Mouse (Mus musculus) CH12.LX (cell line): ENCODE measurements at regions not wholly inside any gene's neighbourhood (a gene's known extent, or its start where the extent isn't known, plus 50 kb on each side); places are given as distances from the start of the nearest gene placed in this dataset.

Experiments used
- DNase-seq: peaks from one replicate; pipeline ENCODE4 v3.0.0-alpha.2; 2013; ENCODE audit errors: extremely low read depth
- H3K27ac ChIP-seq: 2 replicates; pipeline ENCODE4 v1.5.1; 2012; ENCODE audit warnings: low read depth, mild to moderate bottlenecking, control low read depth, moderate library complexity; ENCODE audit not compliant: insufficient read depth
- H3K27me3 ChIP-seq: replicated peaks from 2 replicates; pipeline ENCODE3; 2012; ENCODE audit warnings: inconsistent platforms
- H3K36me3 ChIP-seq, 2 experiments: replicated peaks in 1 of 2; 2 replicates each; pipeline versions ENCODE3 to v1.6.1; 2012; ENCODE audit warnings: inconsistent platforms in 1 of 2, low read length in 1 of 2, mild to moderate bottlenecking in 1 of 2, mixed read lengths in 1 of 2, moderate library complexity in 1 of 2; ENCODE audit not compliant: control insufficient read depth in 1 of 2, insufficient read depth in 1 of 2
- H3K4me1 ChIP-seq, 2 experiments: 2 replicates each; pipeline ENCODE4 v1.6.1; 2012; ENCODE audit warnings: inconsistent platforms in 1 of 2, moderate library complexity in 1 of 2; ENCODE audit not compliant: insufficient read depth in 2 of 2, control insufficient read depth in 1 of 2
- H3K4me2 ChIP-seq: 2 replicates; pipeline ENCODE4 v1.6.1; 2012; ENCODE audit warnings: low read depth, mild to moderate bottlenecking, control low read depth; ENCODE audit not compliant: poor library complexity, insufficient read depth, severe bottlenecking
- H3K4me3 ChIP-seq, 3 experiments: fragments of 150-350 bp in 1 of 3; sonication (generic) in 1 of 3; replicated peaks in 1 of 3; 2 replicates each; pipeline versions ENCODE3 to v1.5.1; 2011 to 2012; ENCODE audit warnings: low read depth in 2 of 3, low read length in 2 of 3, mild to moderate bottlenecking in 2 of 3, moderate library complexity in 2 of 3, control low read depth in 1 of 3, improper control_type of control experiment in 1 of 3, inconsistent platforms in 1 of 3, mixed read lengths in 1 of 3; ENCODE audit not compliant: poor library complexity in 1 of 3
- H3K79me2 ChIP-seq: replicated peaks from 2 replicates; pipeline ENCODE4 v1.6.1; 2012; ENCODE audit warnings: mild to moderate bottlenecking, moderate library complexity; ENCODE audit not compliant: control insufficient read depth, poor library complexity, insufficient read depth, severe bottlenecking; ENCODE audit errors: extremely low read depth
- H3K9ac ChIP-seq: 2 replicates; pipeline ENCODE4 v1.6.1; 2012; ENCODE audit warnings: low read depth, mild to moderate bottlenecking, control low read depth, moderate library complexity; ENCODE audit not compliant: insufficient read depth
- H3K9me3 ChIP-seq: replicated peaks from 2 replicates; pipeline ENCODE3; 2012; ENCODE audit warnings: low read length, inconsistent platforms, mixed read lengths
- BHLHE40 ChIP-seq: IDR thresholded peaks from 2 replicates; pipeline ENCODE4 v1.6.1; 2011; ENCODE audit warnings: mild to moderate bottlenecking, low read depth, low read length, improper control_type of control experiment
- CHD1 ChIP-seq: IDR thresholded peaks from 2 replicates; pipeline ENCODE4 v1.6.1; 2012; ENCODE audit warnings: low read depth, low read length, improper control_type of control experiment, inconsistent platforms
- CHD2 ChIP-seq: IDR thresholded peaks from 2 replicates; pipeline ENCODE4 v1.6.1; 2011; ENCODE audit warnings: low read length, improper control_type of control experiment
- CTCF ChIP-seq, 2 experiments: IDR thresholded peaks in 1 of 2; conservative IDR thresholded peaks in 1 of 2; 2 replicates each; pipeline ENCODE4 v1.5.1; 2011 to 2012; ENCODE audit warnings: low read depth in 2 of 2, low read length in 2 of 2, improper control_type of control experiment in 1 of 2, inconsistent platforms in 1 of 2, mild to moderate bottlenecking in 1 of 2, moderate library complexity in 1 of 2
- E2F4 ChIP-seq: IDR thresholded peaks from 2 replicates; pipeline ENCODE4 v1.6.1; 2011; ENCODE audit warnings: low read depth, low read length, improper control_type of control experiment; ENCODE audit not compliant: insufficient replicate concordance
- ELF1 ChIP-seq: IDR thresholded peaks from 2 replicates; pipeline ENCODE4 v1.6.1; 2014; ENCODE audit warnings: low read depth, mild to moderate bottlenecking, inconsistent platforms, low read length, improper control_type of control experiment
- EP300 ChIP-seq: IDR thresholded peaks from 2 replicates; pipeline ENCODE4 v1.6.1; 2011; ENCODE audit warnings: low read length, improper control_type of control experiment
- HCFC1 ChIP-seq: IDR thresholded peaks from 2 replicates; pipeline ENCODE4 v1.6.1; 2012; ENCODE audit warnings: low read depth, mild to moderate bottlenecking, inconsistent platforms, low read length, improper control_type of control experiment
- IRF4 ChIP-seq: IDR thresholded peaks from 2 replicates; pipeline ENCODE4 v1.6.1; 2014; ENCODE audit warnings: low read depth, mild to moderate bottlenecking, inconsistent platforms, low read length, improper control_type of control experiment
- JUN ChIP-seq: IDR thresholded peaks from 2 replicates; pipeline ENCODE4 v1.6.1; 2011; ENCODE audit warnings: low read depth, mild to moderate bottlenecking, low read length, improper control_type of control experiment, moderate library complexity; ENCODE audit not compliant: insufficient read depth
- KAT2A ChIP-seq: IDR thresholded peaks from 2 replicates; pipeline ENCODE4 v1.6.1; 2012; ENCODE audit warnings: low read length, improper control_type of control experiment, inconsistent platforms; ENCODE audit not compliant: insufficient replicate concordance
- MAX ChIP-seq: IDR thresholded peaks from 2 replicates; pipeline ENCODE4 v1.6.1; 2011; ENCODE audit warnings: low read length, improper control_type of control experiment
- NRF1 ChIP-seq: IDR thresholded peaks from 2 replicates; pipeline ENCODE4 v1.6.1; 2014; ENCODE audit warnings: low read depth, mild to moderate bottlenecking, inconsistent platforms, low read length, improper control_type of control experiment, moderate library complexity
- POLR2A ChIP-seq: IDR thresholded peaks from 2 replicates; pipeline ENCODE4 v1.6.1; 2011; ENCODE audit warnings: low read depth, mild to moderate bottlenecking, improper control_type of control experiment, low read length
- RAD21 ChIP-seq: IDR thresholded peaks from 2 replicates; pipeline ENCODE4 v1.6.1; 2011; ENCODE audit warnings: low read depth, mild to moderate bottlenecking, low read length, improper control_type of control experiment, moderate library complexity
- RCOR1 ChIP-seq: conservative IDR thresholded peaks from 2 replicates; pipeline ENCODE4 v1.6.1; 2012; ENCODE audit warnings: low read depth, mild to moderate bottlenecking, inconsistent platforms, low read length, improper control_type of control experiment
- SMC3 ChIP-seq: IDR thresholded peaks from 2 replicates; pipeline ENCODE4 v1.6.1; 2011; ENCODE audit warnings: low read depth, low read length, improper control_type of control experiment
- USF2 ChIP-seq: conservative IDR thresholded peaks from 2 replicates; pipeline ENCODE4 v1.6.1; 2011; ENCODE audit warnings: low read depth, low read length, improper control_type of control experiment
- ZMIZ1 ChIP-seq: IDR thresholded peaks from 2 replicates; pipeline ENCODE4 v1.6.1; 2012; ENCODE audit warnings: low read depth, mild to moderate bottlenecking, inconsistent platforms, low read length, improper control_type of control experiment
- dilution Hi-C: fragments of 300-500 bp; cut with MboI; formaldehyde crosslinking; loops from 2 replicates; pipeline ENCODE4 v1.14.3; 2020; ENCODE audit warnings: low sequenced_read_pairs; ENCODE audit not compliant: extremely low pct_unique_long_range_greater_than_20kb, extremely low pct_ligation_motif_present
- in situ Hi-C: fragments of 300-500 bp; cut with MboI; formaldehyde crosslinking; loops from 3 replicates; pipeline ENCODE4 v1.14.3; 2019; ENCODE audit warnings: low sequenced_read_pairs, low pct_ligation_motif_present, low pct_unique_long_range_greater_than_20kb, mixed read lengths

DNA sequence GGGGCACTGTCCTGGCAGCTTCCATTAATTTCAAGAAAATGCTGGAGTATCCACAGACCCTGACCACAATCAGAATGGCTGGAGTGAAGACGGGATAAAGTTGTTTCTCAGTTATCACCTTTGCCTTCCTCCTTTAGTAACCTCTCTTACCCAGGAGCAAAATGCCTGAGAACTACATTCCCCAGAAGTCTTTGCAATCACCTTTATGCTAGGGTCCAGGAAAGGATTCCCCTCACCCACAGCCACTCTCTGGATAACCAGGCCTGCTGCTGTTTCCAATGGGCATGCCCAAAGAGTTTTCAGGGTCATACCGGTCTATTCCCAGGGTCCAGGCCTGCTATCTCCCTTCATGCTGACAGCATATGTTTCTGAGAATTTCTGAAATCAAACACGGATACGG lies 91.9 kb downstream of the Setd4 start:
- no peaks in the 10 kb centered on the region for H3K79me2 ChIP-seq
- H3K9me3 ChIP-seq: no peaks in the 10 kb centered on the region
- no peaks in the 10 kb centered on the region for H3K36me3 ChIP-seq
- DNase-seq: no peak
- H3K9ac ChIP-seq: no peak overlapping the region
- H3K4me1 ChIP-seq: peaks cover 12 to 26% of the 10 kb centered on the region in 2 experiments
- H3K27me3 ChIP-seq: no peaks in the 10 kb centered on the region
- in situ Hi-C loops: no loop called here
- TF ChIP-seq ELF1 (peak; percentile 12; the same call in 1 of the 2 replicates), EP300 (no peak), JUN (no peak), KAT2A (peak; percentile 58; the same call in 1 of the 2 replicates), CHD2 (peak; percentile 33), HCFC1 (peak; percentile 86), IRF4 (no peak), BHLHE40 (no peak), POLR2A (no peak), NRF1 (no peak), RCOR1 (no peak), ZMIZ1 (no peak), CHD1 (no peak)
- dilution Hi-C loops: no loop called here
- H3K4me3 ChIP-seq: no peak overlapping the region
- peak overlapping the region; percentile 17; the same call in 1 of the 2 replicates for H3K4me2 ChIP-seq
- no peak overlapping the region for H3K27ac ChIP-seq

DNA sequence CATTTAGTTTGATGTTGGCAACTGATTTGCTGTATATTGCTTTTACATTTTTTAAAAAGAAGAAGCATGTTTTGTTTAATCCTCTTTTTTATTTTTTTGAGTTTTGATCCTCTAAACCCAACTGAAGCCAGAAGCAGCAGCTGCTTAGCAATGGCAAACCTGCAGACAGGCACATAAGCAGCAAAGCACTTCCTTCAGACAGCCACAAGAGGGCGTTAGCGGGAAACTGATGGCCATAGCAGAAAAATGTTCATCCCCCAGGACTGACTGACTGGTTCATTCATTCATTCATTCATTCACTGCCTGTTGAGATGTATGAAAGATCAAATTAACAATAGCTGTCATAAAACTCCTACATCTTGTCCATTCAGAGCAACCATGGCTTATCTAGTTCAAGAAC lies 92.3 kb downstream of the Setd4 start:
- dilution Hi-C loops: no loop called here
- H3K36me3 ChIP-seq: no peaks in the 10 kb centered on the region

More for the DNA sequence above, 92.3 kb downstream of the Setd4 start:
- TF ChIP-seq RAD21 (peak; percentile 71), MAX (no peak), SMC3 (peak; percentile 86), JUN (no peak), CTCF (conservative IDR thresholded peaks at IDR 0.05 in 1 of 2, IDR thresholded peaks at IDR 0.05 in 1 of 2; ENCODE audit: low read depth in 2 of 2, low read length in 2 of 2) (peak; percentile 77 to 84), USF2 (no peak), KAT2A (no peak), ELF1 (no peak), E2F4 (no peak), CHD2 (no peak)
- TF ChIP-seq, all 38 proteins: peak for 3
- in situ Hi-C loops: no loop called here
- H3K27me3 ChIP-seq: no peaks in the 10 kb centered on the region
- H3K4me3 ChIP-seq: no peak overlapping the region
- H3K4me1 ChIP-seq: peaks cover 10 to 22% of the 10 kb centered on the region in 2 experiments
- no peaks in the 10 kb centered on the region for H3K9me3 ChIP-seq
- H3K9ac ChIP-seq: no peak overlapping the region
- H3K79me2 ChIP-seq: no peaks in the 10 kb centered on the region
- H3K27ac ChIP-seq: no peak overlapping the region
- no peak overlapping the region for H3K4me2 ChIP-seq
- DNase-seq: peak; percentile 57
